Mouse (Mus musculus) colon, adult 2 months (tissue): ENCODE results near the gene Cd163. TPM values are rescaled to one million over a fixed set of nuclear protein-coding genes. Genes with fewer than 3 reads are reported as not detected.

Experiments used
- polyA plus RNA-seq: library from polyadenylated mRNA; depleted of rRNA; stranded (reverse); fragments of >200 nt; gene quantifications from 2 replicates; pipeline ENCODE4 v1.2.3, GENCODE M21; 2012; rRNA removed

Gene Cd163
- polyA plus RNA-seq, result 0.87 and 0.89 TPM in 2 replicates

DNA sequence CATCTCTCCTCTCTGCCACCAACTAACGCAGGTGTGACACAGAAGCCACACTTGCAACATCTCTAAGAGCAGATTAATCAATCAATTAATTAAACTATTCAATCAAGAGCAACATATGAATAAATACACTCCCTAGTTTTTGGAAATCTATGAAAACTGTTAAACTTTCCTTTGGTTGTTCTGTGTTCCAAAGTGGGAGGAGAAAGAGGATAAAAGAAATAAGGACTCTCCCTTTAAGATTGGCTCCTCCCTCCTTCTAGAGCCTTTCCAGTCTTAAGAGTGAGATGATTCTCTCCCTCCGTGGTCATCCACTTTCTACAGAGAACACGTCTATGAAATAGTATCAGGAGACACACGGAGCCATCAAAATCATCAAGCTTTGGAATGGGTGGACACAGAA lies at the start of gene Cd163:
Gene Cd163 (plus strand): TSS at position 301 of the 400 bp plus-strand sequence.

Other genes with a start within 250 kb of the Cd163 start
- not detected in 2 replicates for gene Vmn2r27, start 72.8 kb upstream of the Cd163 start, polyA plus RNA-seq
- gene Pex5, start 110.4 kb downstream of the Cd163 start, polyA plus RNA-seq, result 29.9 and 31.3 TPM in 2 replicates
- gene Clstn3, start 160.1 kb downstream of the Cd163 start, polyA plus RNA-seq, result 1.5 and 1.6 TPM in 2 replicates
- gene C1rl, start 188.5 kb downstream of the Cd163 start, polyA plus RNA-seq, result 0.87 and 1.7 TPM in 2 replicates
- 16.3 and 21.3 TPM in 2 replicates for gene C1ra, start 207.7 kb downstream of the Cd163 start, polyA plus RNA-seq
- gene C1s1, start 237.7 kb downstream of the Cd163 start, polyA plus RNA-seq, result 25.9 and 28.2 TPM in 2 replicates